Mouse (Mus musculus): Measurements from ENCODE around the gene Rpl27a. TPM values are rescaled to one million over a fixed set of nuclear protein-coding genes. Genes with fewer than 3 reads are reported as not detected.
A peak's percentile ranks its signal among the peaks of the same experiment; 100 is the strongest.

Gene Rpl27a
- 1,271 TPM for polyA plus RNA-seq (2012; fragmentation: generic; extraction: Trizol)

- TF ChIP-seq CEBPB (IDR thresholded peaks at IDR 0.05; ENCODE audit: insufficient read depth, poor library complexity, severe bottlenecking) (no peak), SRF (IDR thresholded peaks at IDR 0.05; ENCODE audit: control insufficient read depth, insufficient read length, low read depth) (peak; percentile 51), POLR2AphosphoS2 (IDR thresholded peaks at IDR 0.05; ENCODE audit: insufficient read length, low read depth) (peak; percentile 86), MAX (IDR thresholded peaks at IDR 0.05; ENCODE audit: low read depth) (no peak), REST (IDR thresholded peaks at IDR 0.05; ENCODE audit: insufficient read depth, insufficient read length) (peak; percentile 8), TCF3 (IDR thresholded peaks at IDR 0.05; ENCODE audit: insufficient read length, low read depth) (no peak), USF1 (IDR thresholded peaks at IDR 0.05; ENCODE audit: low read depth) (peak; percentile 41), POLR2A (IDR thresholded peaks at IDR 0.05; ENCODE audit: insufficient read length, low read depth) (peak; percentile 87), TCF12 (IDR thresholded peaks at IDR 0.05; ENCODE audit: insufficient read depth, poor library complexity, severe bottlenecking) (no peak), E2F4 (IDR thresholded peaks at IDR 0.05; ENCODE audit: insufficient read depth) (no peak), MYOG (IDR thresholded peaks at IDR 0.05; ENCODE audit: control insufficient read depth in 1 of 3, insufficient read depth in 1 of 3, insufficient read length in 2 of 3, low read depth in 2 of 3) (peak in 1 of 3 experiments; percentile 5), MYOD1 (IDR thresholded peaks at IDR 0.05; ENCODE audit: control insufficient read depth in 1 of 3, insufficient read length in 2 of 3, low read depth in 2 of 3) (peak in 1 of 3 experiments; percentile 14)
- H3K79me2 ChIP-seq (ENCODE audit: control insufficient read depth, insufficient read depth): peaks cover 30% of the 10 kb centered on the region
- peak within 1 kb of the TSS; percentile 98 for H3K4me2 ChIP-seq (ENCODE audit: low read depth)
- H3ac ChIP-seq (ENCODE audit: control insufficient read depth, insufficient read length): peak within 1 kb of the TSS; percentile 96
- H3K27me3 ChIP-seq (ENCODE audit: control insufficient read depth, insufficient read depth, insufficient read length): no peaks in the 10 kb centered on the region
- peaks cover 32% of the 10 kb centered on the region for H3K36me3 ChIP-seq (ENCODE audit: control insufficient read depth, insufficient read depth)
- H3K4me3 ChIP-seq: peak within 1 kb of the TSS; percentile 99
Measured at GRCm38 (mm10) chr7:109518838-109519696, at the start of gene Rpl27a. Gene Rpl27a (plus strand): TSS chr7:109519147.

GRCm38 (mm10) chr7:109470700-109471099 lies 48.2 kb upstream of the Rpl27a start:
- TF ChIP-seq MYOG (IDR thresholded peaks at IDR 0.05; ENCODE audit: control insufficient read depth in 1 of 3, insufficient read depth in 1 of 3, insufficient read length in 2 of 3, low read depth in 2 of 3) (no peak), POLR2AphosphoS2 (IDR thresholded peaks at IDR 0.05; ENCODE audit: insufficient read length, low read depth) (no peak), USF1 (IDR thresholded peaks at IDR 0.05; ENCODE audit: low read depth) (no peak), REST (IDR thresholded peaks at IDR 0.05; ENCODE audit: insufficient read depth, insufficient read length) (no peak), MYOD1 (IDR thresholded peaks at IDR 0.05; ENCODE audit: control insufficient read depth in 1 of 3, insufficient read length in 2 of 3, low read depth in 2 of 3) (no peak), TCF12 (IDR thresholded peaks at IDR 0.05; ENCODE audit: insufficient read depth, poor library complexity, severe bottlenecking) (no peak), E2F4 (IDR thresholded peaks at IDR 0.05; ENCODE audit: insufficient read depth) (no peak), SRF (IDR thresholded peaks at IDR 0.05; ENCODE audit: control insufficient read depth, insufficient read length, low read depth) (no peak), POLR2A (IDR thresholded peaks at IDR 0.05; ENCODE audit: insufficient read length, low read depth) (no peak), MAX (IDR thresholded peaks at IDR 0.05; ENCODE audit: low read depth) (no peak), TCF3 (IDR thresholded peaks at IDR 0.05; ENCODE audit: insufficient read length, low read depth) (no peak), CEBPB (IDR thresholded peaks at IDR 0.05; ENCODE audit: insufficient read depth, poor library complexity, severe bottlenecking) (no peak)
- Histone ChIP-seq H3K27me3 (ENCODE audit: control insufficient read depth, insufficient read depth, insufficient read length) (no peaks in the 10 kb centered on the region), H3ac (ENCODE audit: control insufficient read depth, insufficient read length) (no peak overlapping the region), H3K36me3 (ENCODE audit: control insufficient read depth, insufficient read depth) (no peaks in the 10 kb centered on the region), H3K79me2 (ENCODE audit: control insufficient read depth, insufficient read depth) (no peaks in the 10 kb centered on the region), H3K4me3 (no peak overlapping the region), H3K4me2 (ENCODE audit: low read depth) (no peak overlapping the region)

DNA sequence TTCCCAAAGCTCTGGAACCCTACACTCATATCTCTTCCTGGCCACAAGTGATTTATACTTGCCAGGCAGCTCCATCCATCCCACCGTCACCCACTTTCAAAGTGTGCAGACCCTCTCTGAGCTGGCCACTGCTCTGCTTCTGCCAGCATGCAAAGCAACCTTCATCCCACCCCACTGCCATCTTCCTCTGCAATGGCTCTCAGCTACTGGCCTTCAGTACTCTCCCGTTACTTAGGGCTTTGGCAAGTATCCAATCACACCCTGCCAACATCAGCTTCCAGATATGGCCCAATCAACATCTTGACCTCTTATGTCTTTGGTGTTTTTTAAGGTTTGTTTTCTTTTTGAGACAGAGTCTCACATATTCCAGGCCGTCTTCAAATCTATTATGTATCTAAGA lies 41.0 kb upstream of the Rpl27a start:
- Histone ChIP-seq H3K36me3 (ENCODE audit: control insufficient read depth, insufficient read depth) (no peaks in the 10 kb centered on the region), H3K4me2 (ENCODE audit: low read depth) (no peak overlapping the region), H3ac (ENCODE audit: control insufficient read depth, insufficient read length) (no peak overlapping the region), H3K79me2 (ENCODE audit: control insufficient read depth, insufficient read depth) (no peaks in the 10 kb centered on the region), H3K27me3 (ENCODE audit: control insufficient read depth, insufficient read depth, insufficient read length) (no peaks in the 10 kb centered on the region), H3K4me3 (no peak overlapping the region)
- no peak for TF ChIP-seq SRF (IDR thresholded peaks at IDR 0.05; ENCODE audit: control insufficient read depth, insufficient read length, low read depth)
- TF ChIP-seq TCF3 (IDR thresholded peaks at IDR 0.05; ENCODE audit: insufficient read length, low read depth): no peak
- TF ChIP-seq MYOG (IDR thresholded peaks at IDR 0.05; ENCODE audit: control insufficient read depth in 1 of 3, insufficient read depth in 1 of 3, insufficient read length in 2 of 3, low read depth in 2 of 3): no peak
- no peak for TF ChIP-seq MAX (IDR thresholded peaks at IDR 0.05; ENCODE audit: low read depth)
- no peak for TF ChIP-seq REST (IDR thresholded peaks at IDR 0.05; ENCODE audit: insufficient read depth, insufficient read length)
- TF ChIP-seq TCF12 (IDR thresholded peaks at IDR 0.05; ENCODE audit: insufficient read depth, poor library complexity, severe bottlenecking): no peak

GRCm38 (mm10) chr7:109480765-109481197 lies 38.2 kb upstream of the Rpl27a start:
- Histone ChIP-seq H3ac (ENCODE audit: control insufficient read depth, insufficient read length) (no peak overlapping the region), H3K36me3 (ENCODE audit: control insufficient read depth, insufficient read depth) (no peaks in the 10 kb centered on the region), H3K4me2 (ENCODE audit: low read depth) (peak overlapping the region; percentile 38), H3K4me3 (no peak overlapping the region), H3K79me2 (ENCODE audit: control insufficient read depth, insufficient read depth) (no peaks in the 10 kb centered on the region), H3K27me3 (ENCODE audit: control insufficient read depth, insufficient read depth, insufficient read length) (no peaks in the 10 kb centered on the region)
- TF ChIP-seq REST (IDR thresholded peaks at IDR 0.05; ENCODE audit: insufficient read depth, insufficient read length) (no peak), E2F4 (IDR thresholded peaks at IDR 0.05; ENCODE audit: insufficient read depth) (no peak), CEBPB (IDR thresholded peaks at IDR 0.05; ENCODE audit: insufficient read depth, poor library complexity, severe bottlenecking) (no peak), MYOD1 (IDR thresholded peaks at IDR 0.05; ENCODE audit: control insufficient read depth in 1 of 3, insufficient read length in 2 of 3, low read depth in 2 of 3) (no peak), POLR2AphosphoS2 (IDR thresholded peaks at IDR 0.05; ENCODE audit: insufficient read length, low read depth) (no peak), MAX (IDR thresholded peaks at IDR 0.05; ENCODE audit: low read depth) (no peak), SRF (IDR thresholded peaks at IDR 0.05; ENCODE audit: control insufficient read depth, insufficient read length, low read depth) (no peak), TCF3 (IDR thresholded peaks at IDR 0.05; ENCODE audit: insufficient read length, low read depth) (no peak), USF1 (IDR thresholded peaks at IDR 0.05; ENCODE audit: low read depth) (no peak), MYOG (IDR thresholded peaks at IDR 0.05; ENCODE audit: control insufficient read depth in 1 of 3, insufficient read depth in 1 of 3, insufficient read length in 2 of 3, low read depth in 2 of 3) (no peak), POLR2A (IDR thresholded peaks at IDR 0.05; ENCODE audit: insufficient read length, low read depth) (no peak), TCF12 (IDR thresholded peaks at IDR 0.05; ENCODE audit: insufficient read depth, poor library complexity, severe bottlenecking) (no peak)
